Mouse (Mus musculus) heart, postnatal 0 days (tissue): ENCODE measurements at regions not wholly inside any gene's neighbourhood (a gene's known extent, or its start where the extent isn't known, plus 50 kb on each side); places are given as distances from the start of the nearest gene placed in this dataset.

Experiments
- CTCF ChIP-seq: IDR thresholded peaks from 2 replicates; pipeline ENCODE4 v1.5.1; 2016; ENCODE audit warnings: antibody characterized with exemption, control low read depth, low read depth
- EP300 ChIP-seq: IDR thresholded peaks from 2 replicates; pipeline ENCODE4 v1.6.1; 2016; ENCODE audit warnings: antibody characterized with exemption, low read depth

GRCm38 (mm10) chr9:41488046-41488445, 326.5 kb upstream of the Ubash3b start:
- TF ChIP-seq CTCF (no peak), EP300 (no peak)
